In the genomic region with DNA sequence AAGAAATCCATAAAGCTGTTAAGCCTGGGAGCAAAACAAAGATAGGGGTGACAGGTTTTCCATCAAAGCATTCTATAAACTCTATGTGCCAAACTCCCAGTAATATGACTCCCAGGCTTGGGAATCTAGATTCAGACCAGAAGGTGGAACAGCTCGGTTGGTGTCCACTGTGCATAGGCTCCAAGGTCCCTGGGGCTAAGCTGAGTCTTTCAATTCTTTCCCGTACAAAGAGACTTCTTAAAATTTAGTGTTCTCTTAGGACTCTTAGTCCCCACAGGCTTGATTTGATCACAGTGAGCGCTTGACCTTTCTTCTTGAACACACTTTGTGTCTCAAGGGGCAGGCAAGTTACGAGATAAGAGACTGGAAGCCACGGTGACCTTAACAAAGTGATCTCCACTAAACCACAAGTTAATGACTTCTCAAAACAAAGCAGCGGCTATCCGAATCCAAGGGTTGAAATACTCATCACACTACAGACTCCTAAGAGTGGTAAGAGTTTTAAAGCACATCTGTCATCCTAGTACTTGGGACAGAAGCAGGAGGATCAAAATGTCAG, we compare ENCODE assay signal across 11 mouse cellular contexts. TPM values are rescaled to one million over a fixed set of nuclear protein-coding genes. Genes with fewer than 3 reads are reported as not detected.
A peak's percentile ranks its signal among the peaks of the same experiment; 100 is the strongest.
DNase-seq lines count a peak whose midpoint lies in the region; ATAC-seq and TF ChIP-seq lines count a peak whose summit lies in the region.
"Had no signal": no experiment of that assay in that cellular context is flagged by ENCODE, and none has a peak within 500 bp of the region (broad histone marks: within the 10 kb centered on the region; RNA-seq: fewer than 3 reads in every experiment).

No protein-coding gene starts in this region.

- H3K9ac ChIP-seq in embryonic facial prominence, embryonic 14.5 days (ENCODE audit: low read depth, low read length) = no peak overlapping the region
- no peak overlapping the region for H3K9ac ChIP-seq in limb, embryonic 14.5 days (ENCODE audit: low read depth, low read length, severe bottlenecking)
- H3K9ac ChIP-seq: hindbrain, embryonic 14.5 days; liver, embryonic 13.5 days had no signal

- H3K4me3 ChIP-seq in embryonic facial prominence, embryonic 14.5 days (ENCODE audit: low read depth, low read length) = no peak overlapping the region
- H3K4me3 ChIP-seq in limb, embryonic 14.5 days (replicated peaks; ENCODE audit: low read length) = no peak overlapping the region
- H3K4me3 ChIP-seq: liver, embryonic 13.5 days had no signal

- peak; percentile 61 for DNase-seq in adrenal gland, adult 2 months
- DNase-seq in adrenal gland, postnatal 25 days = no peak
- peak; percentile 8 for DNase-seq in kidney, adult 11 months
- no peak for DNase-seq in kidney, adult 18-20 months
- no peak for DNase-seq in embryonic facial prominence, embryonic 14.5 days (ENCODE audit: low spot score)
- peak; percentile 52 for DNase-seq in limb, embryonic 14.5 days (ENCODE audit: low spot score)
- no peak for DNase-seq in neural tube, embryonic 10.5 days (ENCODE audit: extremely low spot score, low spot score)
- DNase-seq: liver, embryonic 13.5 days; thymus, postnatal 4 days had no signal

- H3K9me3 ChIP-seq in embryonic facial prominence, embryonic 14.5 days (ENCODE audit: control insufficient read depth, low read length) = no peaks in the 10 kb centered on the region
- no peaks in the 10 kb centered on the region for H3K9me3 ChIP-seq in limb, embryonic 14.5 days (ENCODE audit: control insufficient read depth, low read length)
- H3K9me3 ChIP-seq: liver, embryonic 13.5 days had no signal

- H3K4me2 ChIP-seq in embryonic facial prominence, embryonic 14.5 days (ENCODE audit: low read depth, low read length) = no peak overlapping the region
- H3K4me2 ChIP-seq in limb, embryonic 14.5 days (replicated peaks; ENCODE audit: low read depth, low read length, severe bottlenecking) = no peak overlapping the region
- H3K4me2 ChIP-seq: hindbrain, embryonic 14.5 days; liver, embryonic 13.5 days had no signal

- 24% methylated on average over 7 of the region's 7 CpGs for WGBS in embryonic facial prominence, embryonic 14.5 days
- WGBS in limb, embryonic 14.5 days = 29% methylated on average over 7 of the region's 7 CpGs

- TF ChIP-seq POLR2A in limb, embryonic 14.5 days (IDR thresholded peaks at IDR 0.05; ENCODE audit: borderline replicate concordance, extremely low read depth, insufficient read depth, insufficient read length) = no peak

- peaks cover 25% of the 10 kb centered on the region for H3K4me1 ChIP-seq in embryonic facial prominence, embryonic 14.5 days (ENCODE audit: control insufficient read depth, insufficient read depth, low read length)
- H3K4me1 ChIP-seq in limb, embryonic 14.5 days (ENCODE audit: control insufficient read depth, insufficient read depth, low read length) = peaks cover 29% of the 10 kb centered on the region

- peak; percentile 70 for ATAC-seq in embryonic facial prominence, embryonic 14.5 days (ENCODE audit: low read depth)
- 0 out of 2 replicates have a peak, but pooled peaks have one; percentile 10 for ATAC-seq in limb, embryonic 14.5 days (ENCODE audit: low FRiP score, low read depth)
- no peak for ATAC-seq in inflammation-experienced regulatory T-cells, adult 6 months

- no peaks in the 10 kb centered on the region for H3K27me3 ChIP-seq in embryonic facial prominence, embryonic 14.5 days (replicated peaks; ENCODE audit: control insufficient read depth, insufficient read depth, low read length)
- H3K27me3 ChIP-seq in limb, embryonic 14.5 days (ENCODE audit: control insufficient read depth, insufficient read depth, low read length) = no peaks in the 10 kb centered on the region
- H3K27me3 ChIP-seq: liver, embryonic 13.5 days had no signal

- no peaks in the 10 kb centered on the region for H3K36me3 ChIP-seq in embryonic facial prominence, embryonic 14.5 days (ENCODE audit: control insufficient read depth, insufficient read depth, low read length)
- no peaks in the 10 kb centered on the region for H3K36me3 ChIP-seq in limb, embryonic 14.5 days (ENCODE audit: control insufficient read depth, insufficient read depth, low read length)
- H3K36me3 ChIP-seq: liver, embryonic 13.5 days had no signal

- 0 out of 2 replicates have a peak overlapping the region, but pooled peaks have one; percentile 13 for H3K27ac ChIP-seq in embryonic facial prominence, embryonic 14.5 days (replicated peaks; ENCODE audit: low read depth, low read length)
- no peak overlapping the region for H3K27ac ChIP-seq in limb, embryonic 14.5 days (replicated peaks; ENCODE audit: low read depth, low read length)
- H3K27ac ChIP-seq: hindbrain, embryonic 14.5 days; liver, embryonic 13.5 days had no signal

RNA-seq across cellular contexts. Expression of a gene that starts 41.3 kb away (rescaled TPM):
- total RNA-seq in adrenal gland, adult 2 months (2021) = 10 to 100 TPM; 11.0 to 12.6 TPM
- polyA plus RNA-seq in adrenal gland, adult 2 months (2012; rRNA removed) = 0.84 and 0.95 TPM in 2 replicates
- total RNA-seq in adrenal gland, postnatal 25 days (2021) = 15.4 and 17.2 TPM in 2 replicates
- 13.0 and 14.1 TPM in 2 replicates for polyA plus RNA-seq in embryonic facial prominence, embryonic 14.5 days (2014; fragmentation: Nextera tagmentation; extraction: Ambion mirVana)
- polyA plus RNA-seq in limb, embryonic 14.5 days (2012; rRNA removed) = 6.9 and 7.8 TPM in 2 replicates
- 11.2 and 11.5 TPM in 2 replicates for polyA plus RNA-seq in limb, embryonic 14.5 days (2014; fragmentation: Nextera tagmentation; extraction: Ambion mirVana)
- 10 to 100 TPM; 27.5 to 30.5 (median 29.3) TPM for polyA plus RNA-seq in inflammation-experienced regulatory T-cells, adult 6 months (2017; shearing (Covaris generic))

Comparison
In these comparisons a context has a peak if more than half of its experiments do, and no peak if none do; other contexts are left out.
1. DNase-seq: peak in adrenal gland, adult 2 months (single experiment), kidney, adult 11 months (single experiment) and limb, embryonic 14.5 days (single experiment); none in adrenal gland, postnatal 25 days (single experiment), kidney, adult 18-20 months (single experiment), embryonic facial prominence, embryonic 14.5 days (single experiment) and neural tube, embryonic 10.5 days (single experiment).